Mouse (Mus musculus): ENCODE results near the gene Sp140. TPM values are rescaled to one million over a fixed set of nuclear protein-coding genes. Genes with fewer than 3 reads are reported as not detected.

Gene Sp140
- polyA plus RNA-seq, 1 experiment from 2014 or later: 0.67 TPM

DNA sequence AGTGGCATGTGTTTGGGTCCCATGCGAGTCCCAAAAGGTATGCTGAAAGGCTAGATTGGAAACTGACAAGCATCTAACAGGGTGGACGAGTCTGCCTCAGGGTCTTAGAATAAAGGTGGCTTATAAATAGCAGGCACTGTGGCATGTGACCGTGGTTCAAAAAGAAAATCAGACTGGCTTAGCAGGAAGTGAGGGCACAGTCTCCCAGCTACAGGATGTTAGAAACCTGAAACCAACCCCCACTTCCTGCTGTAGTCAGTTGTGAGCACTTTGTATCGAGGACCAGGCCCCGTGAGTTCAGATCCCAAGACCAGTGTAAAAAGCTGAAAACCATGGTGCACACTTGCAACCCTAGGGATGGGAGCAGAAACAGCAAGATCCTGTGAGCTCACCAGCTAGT, 87.2 kb downstream of the Sp140 start:
- DNase-seq (ENCODE audit: low spot score): no peak
- no peak overlapping the region for H3K4me3 ChIP-seq (replicated peaks; ENCODE audit: low read length)
- H3K27ac ChIP-seq: no peak overlapping the region
- H3K9ac ChIP-seq: no peak overlapping the region
- H3K4me2 ChIP-seq (replicated peaks): no peak overlapping the region
- no peak for ATAC-seq (ENCODE audit: low FRiP score)
- WGBS: 80% methylated on average over 5 of the region's 5 CpGs
- no peaks in the 10 kb centered on the region for H3K27me3 ChIP-seq (ENCODE audit: control insufficient read depth, insufficient read depth, low read length)
- no peaks in the 10 kb centered on the region for H3K36me3 ChIP-seq (replicated peaks; ENCODE audit: control insufficient read depth, insufficient read depth)
- no peaks in the 10 kb centered on the region for H3K9me3 ChIP-seq (ENCODE audit: control insufficient read depth, low read length)
- no peaks in the 10 kb centered on the region for H3K4me1 ChIP-seq (replicated peaks; ENCODE audit: control insufficient read depth, insufficient read depth, low read length)

DNA sequence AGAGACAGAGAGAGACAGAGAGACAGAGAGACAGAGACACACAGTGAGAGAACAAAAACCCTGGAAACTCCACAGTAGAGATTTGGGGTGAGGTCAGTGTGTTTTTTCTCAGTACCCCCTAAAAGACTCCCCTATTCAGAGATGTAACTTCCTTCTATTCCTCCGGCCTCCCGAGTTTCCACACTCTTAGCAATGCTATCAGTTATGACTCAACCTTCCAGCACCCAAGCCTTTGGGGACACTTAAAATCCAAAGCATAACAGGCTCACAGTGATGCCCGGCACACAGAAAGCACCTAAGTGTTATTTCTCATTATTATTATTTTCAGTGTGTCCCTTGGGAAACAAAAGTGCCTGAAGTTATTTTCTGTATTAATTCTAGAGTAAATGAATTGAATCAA, 90.4 kb downstream of the Sp140 start:
- no peak overlapping the region for H3K27ac ChIP-seq
- H3K9me3 ChIP-seq (ENCODE audit: control insufficient read depth, low read length): no peaks in the 10 kb centered on the region
- H3K27me3 ChIP-seq (ENCODE audit: control insufficient read depth, insufficient read depth, low read length): no peaks in the 10 kb centered on the region
- no peak overlapping the region for H3K4me3 ChIP-seq (replicated peaks; ENCODE audit: low read length)
- no peaks in the 10 kb centered on the region for H3K4me1 ChIP-seq (replicated peaks; ENCODE audit: control insufficient read depth, insufficient read depth, low read length)
- no peak overlapping the region for H3K9ac ChIP-seq
- DNase-seq (ENCODE audit: low spot score) (no peak), ATAC-seq (ENCODE audit: low FRiP score) (no peak)
- H3K36me3 ChIP-seq (replicated peaks; ENCODE audit: control insufficient read depth, insufficient read depth): no peaks in the 10 kb centered on the region
- no peak overlapping the region for H3K4me2 ChIP-seq (replicated peaks)
- WGBS: 90% methylated on average over 3 of the region's 3 CpGs

DNA sequence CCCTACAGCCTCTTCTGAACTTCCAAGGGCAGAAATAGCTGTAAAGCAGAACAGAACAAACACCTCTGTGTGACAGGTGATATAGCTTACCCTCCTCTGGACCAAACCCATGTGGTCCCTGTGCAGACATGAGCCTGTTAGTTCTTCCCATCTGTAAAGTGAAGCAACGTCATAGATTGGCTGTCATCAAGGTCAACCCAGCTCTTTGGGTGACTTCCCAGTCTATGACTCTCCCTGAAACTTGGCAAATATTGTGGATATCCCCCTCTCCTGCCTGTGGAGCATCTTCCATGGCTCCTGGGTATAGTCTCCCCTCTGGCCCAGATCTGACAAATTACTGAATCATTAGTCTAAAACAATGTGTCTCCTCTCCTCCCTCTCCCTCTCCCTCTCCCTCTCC, 92.1 kb downstream of the Sp140 start:
- no peak overlapping the region for H3K9ac ChIP-seq
- H3K4me2 ChIP-seq (replicated peaks): no peak overlapping the region
- H3K27ac ChIP-seq: no peak overlapping the region
- H3K9me3 ChIP-seq (ENCODE audit: control insufficient read depth, low read length): no peaks in the 10 kb centered on the region
- no peaks in the 10 kb centered on the region for H3K4me1 ChIP-seq (replicated peaks; ENCODE audit: control insufficient read depth, insufficient read depth, low read length)
- ATAC-seq (ENCODE audit: low FRiP score): no peak
- no peak overlapping the region for H3K4me3 ChIP-seq (replicated peaks; ENCODE audit: low read length)
- no peak for DNase-seq (ENCODE audit: low spot score)
- no peaks in the 10 kb centered on the region for H3K36me3 ChIP-seq (replicated peaks; ENCODE audit: control insufficient read depth, insufficient read depth)
- WGBS: 77% methylated on average over 1 of the region's 1 CpGs
- no peaks in the 10 kb centered on the region for H3K27me3 ChIP-seq (ENCODE audit: control insufficient read depth, insufficient read depth, low read length)

DNA sequence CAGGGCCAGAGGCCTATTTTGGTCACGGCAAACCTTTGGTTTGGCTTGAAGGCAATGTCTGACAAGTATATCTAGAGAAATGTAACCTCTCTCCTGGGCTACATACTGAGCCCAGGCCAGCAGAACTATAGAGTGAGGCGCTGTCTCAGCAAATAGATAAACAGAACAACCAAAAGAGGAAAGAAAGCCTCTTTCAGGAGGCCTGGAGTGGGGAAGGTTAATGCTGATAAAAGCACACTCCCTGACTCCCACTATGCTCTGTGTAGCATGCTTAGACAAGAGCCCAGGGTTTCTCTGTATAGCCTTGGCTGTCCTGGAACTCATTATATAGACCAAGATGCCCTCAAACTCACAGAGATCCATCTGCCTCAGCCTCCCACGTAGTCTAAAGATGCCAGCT, 93.1 kb downstream of the Sp140 start:
- ATAC-seq (ENCODE audit: low FRiP score) (no peak), DNase-seq (ENCODE audit: low spot score) (no peak)
- WGBS: 86% methylated on average over 3 of the region's 3 CpGs
- Histone ChIP-seq H3K27me3 (ENCODE audit: control insufficient read depth, insufficient read depth, low read length) (no peaks in the 10 kb centered on the region), H3K4me2 (replicated peaks) (no peak overlapping the region), H3K27ac (no peak overlapping the region), H3K4me1 (replicated peaks; ENCODE audit: control insufficient read depth, insufficient read depth, low read length) (no peaks in the 10 kb centered on the region), H3K9ac (no peak overlapping the region), H3K36me3 (replicated peaks; ENCODE audit: control insufficient read depth, insufficient read depth) (no peaks in the 10 kb centered on the region), H3K9me3 (ENCODE audit: control insufficient read depth, low read length) (no peaks in the 10 kb centered on the region), H3K4me3 (replicated peaks; ENCODE audit: low read length) (no peak overlapping the region)

Other genes with a start within 250 kb of the Sp140 start
- not detected in 2 replicates for gene G530012D18Rik, start 24.7 kb upstream of the Sp140 start, polyA plus RNA-seq (2014; fragmentation: Nextera tagmentation; extraction: Ambion mirVana)
- gene Sp110, start 1.6 kb upstream of the Sp140 start, polyA plus RNA-seq (2014; fragmentation: Nextera tagmentation; extraction: Ambion mirVana): 0.40 and 0.63 TPM in 2 replicates
- gene Sp100, start 49.6 kb downstream of the Sp140 start, polyA plus RNA-seq (2014; fragmentation: Nextera tagmentation; extraction: Ambion mirVana): 0.27 and 0.48 TPM in 2 replicates
- gene A630001G21Rik, start 178.3 kb downstream of the Sp140 start, polyA plus RNA-seq (2014; fragmentation: Nextera tagmentation; extraction: Ambion mirVana): 0.19 and 0.27 TPM in 2 replicates
- gene Cab39, start 193.1 kb downstream of the Sp140 start, polyA plus RNA-seq (2014; fragmentation: Nextera tagmentation; extraction: Ambion mirVana): 77.8 and 91.9 TPM in 2 replicates